Mouse (Mus musculus) left cerebral cortex, adult 18-20 months (tissue): ENCODE measurements around the gene Igdcc3. TPM values are rescaled to one million over a fixed set of nuclear protein-coding genes. Genes with fewer than 3 reads are reported as not detected.

Source experiments
- DNase-seq, 2 experiments: peaks; one replicate each; pipeline ENCODE4 v3.0.0; 2021 to 2022; ENCODE audit warnings: low spot score in 2 of 2, mixed read lengths in 1 of 2
- long read RNA-seq, 2 experiments: library from polyadenylated mRNA; stranded (forward); transcript quantifications; one replicate each; pipeline ENCODE4 v2.0.0; 2021
- total RNA-seq, 2 experiments: library from RNA; stranded (reverse); gene quantifications; 2 replicates each; pipeline ENCODE4 v1.2.3; 2021

Gene Igdcc3
- total RNA-seq: 1 to 10 TPM; 1.4 to 1.7 TPM
- long read RNA-seq, experiment 1, partial matches to known transcripts: 0 of 3 reads
- long read RNA-seq, experiment 1, other reads (novel, unspliced or antisense): 1 of 3 reads
- long read RNA-seq, experiment 2, partial matches to known transcripts: 0 of 2 reads
- long read RNA-seq, experiment 2, other reads (novel, unspliced or antisense): 0 of 2 reads

DNA sequence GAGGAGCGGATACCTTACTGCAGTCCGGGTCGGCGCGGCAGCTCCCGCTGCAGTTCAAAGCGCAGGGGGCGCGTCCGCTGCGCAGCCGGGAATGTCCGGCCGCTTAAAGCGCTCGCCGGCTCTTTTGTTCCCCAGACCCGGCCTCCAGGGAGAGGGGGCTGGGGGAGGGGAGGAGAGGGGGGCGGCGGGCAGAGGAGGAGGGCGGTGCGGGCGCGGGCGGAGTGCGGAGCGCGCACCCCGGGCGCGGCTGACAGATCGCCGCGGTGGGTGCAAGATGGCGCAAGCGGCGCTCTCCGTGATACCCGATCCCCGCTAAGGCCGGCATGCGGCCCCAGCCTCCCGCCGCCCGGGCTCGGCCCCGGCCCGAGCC, at the start of gene Igdcc3:
TSS of gene Igdcc3 (plus strand) at position 254 of the 370 bp plus-strand sequence.
- no peak for DNase-seq

DNA sequence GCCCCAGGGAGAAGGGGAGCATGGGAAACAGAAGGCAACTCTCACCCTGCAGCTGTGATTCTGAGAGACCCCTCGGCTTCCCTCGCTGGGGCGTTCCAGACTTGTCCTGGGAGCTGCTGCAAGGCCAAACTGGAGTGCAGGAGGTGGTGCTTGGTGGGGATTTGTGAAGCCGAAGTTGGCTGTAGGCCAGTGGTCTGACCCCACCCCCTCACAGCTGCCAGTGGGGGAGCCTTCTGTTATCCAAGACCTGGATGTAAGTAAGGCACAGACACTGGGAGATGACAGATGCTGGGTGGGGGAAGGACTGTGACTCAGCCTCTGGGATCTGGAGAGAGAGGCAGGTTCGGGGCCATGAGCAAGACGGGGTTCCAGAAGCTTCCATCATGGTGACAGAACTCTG, 46.8 kb upstream of the Igdcc3 start:
- peak; percentile 39 to 42 for DNase-seq

DNA sequence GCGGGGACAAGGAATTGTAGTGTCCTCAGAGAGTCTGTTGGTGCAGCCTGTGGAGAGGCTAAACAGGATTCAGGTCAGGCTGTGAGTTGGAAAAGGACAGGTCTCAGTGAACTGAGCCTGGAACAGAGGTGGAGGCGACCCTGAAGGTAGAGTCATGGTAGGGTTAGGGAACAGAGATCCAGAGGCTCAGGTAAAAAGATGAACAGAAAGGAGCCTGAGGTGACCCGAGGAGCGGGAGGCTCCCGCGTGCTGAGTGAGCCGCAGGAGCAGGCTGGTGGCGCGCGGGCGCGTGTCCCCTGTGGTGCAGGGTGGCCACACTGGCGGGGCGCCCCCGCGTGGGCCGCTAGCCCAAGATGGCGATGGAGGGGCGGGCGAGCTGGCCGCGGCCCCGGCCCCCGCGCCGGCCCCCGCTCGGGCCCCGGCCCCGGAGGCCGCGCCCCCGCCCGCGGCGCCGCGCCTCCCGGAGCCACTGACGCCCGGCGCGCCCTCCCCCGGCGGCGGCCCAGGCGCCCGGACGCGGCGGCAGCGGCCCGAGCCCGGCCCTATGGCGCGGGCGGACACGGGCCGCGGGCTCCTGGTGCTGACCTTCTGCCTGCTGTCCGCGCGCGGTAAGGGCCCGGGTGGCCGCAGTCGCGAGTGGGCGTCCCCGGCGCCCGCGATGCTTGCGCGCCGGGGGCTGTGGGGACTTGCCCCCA, 39.9 kb upstream of the Igdcc3 start, which contains the start of gene Igdcc4:
TSS of gene Igdcc4 (plus strand) at position 496 of the 695 bp plus-strand sequence.
- peak; percentile 43 to 47 for DNase-seq

DNA sequence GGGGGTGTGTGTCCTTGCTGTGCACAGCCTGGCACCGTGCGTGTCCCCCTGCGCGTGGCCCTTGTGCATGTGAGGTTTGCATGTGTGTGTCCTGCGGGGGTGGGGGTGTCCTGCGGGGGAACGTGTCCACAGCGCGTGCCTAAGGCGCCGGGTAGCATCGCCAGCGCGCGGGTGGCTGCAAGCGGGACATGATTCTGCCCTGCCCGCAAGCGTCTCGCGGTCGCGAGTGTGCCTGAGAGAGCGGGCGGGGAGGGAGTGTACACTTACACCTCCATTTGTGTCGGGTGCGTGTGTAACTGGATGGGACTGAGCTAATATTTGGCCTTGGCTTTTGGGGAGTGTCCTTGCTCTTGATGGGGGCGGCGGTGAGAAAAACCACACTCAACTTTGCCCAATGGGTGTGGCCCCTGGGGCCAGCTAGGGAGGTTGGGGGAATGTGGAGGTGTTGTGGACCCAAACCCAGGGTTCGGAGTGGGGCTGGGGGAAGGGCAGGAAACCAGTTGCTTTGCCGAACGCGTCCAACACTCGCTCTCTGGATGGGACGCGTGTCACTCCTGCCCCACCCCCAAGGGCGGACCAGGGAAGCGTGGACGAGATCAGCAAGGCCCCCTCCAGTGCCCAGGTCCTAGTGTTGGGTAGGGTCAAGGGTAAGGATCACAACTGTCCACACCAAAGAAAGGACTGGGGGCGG, 39.2 kb upstream of the Igdcc3 start:
- DNase-seq: peak; percentile 42 to 48

DNA sequence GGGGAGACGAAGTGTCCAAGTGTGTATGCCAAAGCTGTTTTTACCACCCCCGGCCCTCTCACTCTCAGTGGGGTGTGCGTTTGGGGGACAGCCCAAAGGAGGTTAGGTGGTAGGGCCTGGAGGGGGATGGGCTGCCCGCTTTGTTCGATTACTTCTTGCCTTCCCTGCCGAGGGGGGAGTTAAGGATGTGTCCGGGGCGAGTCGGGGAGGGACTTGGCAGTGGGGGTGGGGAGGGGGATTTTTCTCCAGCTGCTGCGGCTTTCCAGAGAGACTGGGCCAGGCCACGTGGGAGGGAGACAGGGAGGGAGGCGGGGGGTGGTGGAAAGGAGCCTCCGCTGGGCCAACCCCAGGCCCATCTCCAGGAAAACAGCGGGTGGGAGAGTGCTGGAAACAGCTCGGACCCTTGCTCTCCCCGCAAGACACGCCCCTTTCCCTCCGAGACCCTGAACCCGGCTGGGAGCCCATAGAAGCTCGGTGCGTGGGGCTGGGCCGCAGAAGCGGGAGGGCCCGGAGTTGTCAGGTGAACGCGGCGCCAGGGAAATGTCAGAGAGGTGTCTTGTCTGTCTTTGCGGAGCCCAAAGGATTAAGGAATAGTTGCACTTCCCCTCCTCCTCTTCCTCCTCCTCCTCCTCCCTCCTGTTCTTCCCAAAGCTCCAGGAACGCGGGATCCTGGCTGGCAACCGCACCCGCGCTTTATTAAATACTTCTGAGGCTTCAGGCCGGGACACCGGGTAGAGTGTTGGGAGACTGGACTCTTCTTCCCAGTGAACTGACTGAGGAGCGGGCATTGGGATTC, 38.4 kb upstream of the Igdcc3 start:
- peak in 1 of 2 experiments; percentile 25 for DNase-seq

DNA sequence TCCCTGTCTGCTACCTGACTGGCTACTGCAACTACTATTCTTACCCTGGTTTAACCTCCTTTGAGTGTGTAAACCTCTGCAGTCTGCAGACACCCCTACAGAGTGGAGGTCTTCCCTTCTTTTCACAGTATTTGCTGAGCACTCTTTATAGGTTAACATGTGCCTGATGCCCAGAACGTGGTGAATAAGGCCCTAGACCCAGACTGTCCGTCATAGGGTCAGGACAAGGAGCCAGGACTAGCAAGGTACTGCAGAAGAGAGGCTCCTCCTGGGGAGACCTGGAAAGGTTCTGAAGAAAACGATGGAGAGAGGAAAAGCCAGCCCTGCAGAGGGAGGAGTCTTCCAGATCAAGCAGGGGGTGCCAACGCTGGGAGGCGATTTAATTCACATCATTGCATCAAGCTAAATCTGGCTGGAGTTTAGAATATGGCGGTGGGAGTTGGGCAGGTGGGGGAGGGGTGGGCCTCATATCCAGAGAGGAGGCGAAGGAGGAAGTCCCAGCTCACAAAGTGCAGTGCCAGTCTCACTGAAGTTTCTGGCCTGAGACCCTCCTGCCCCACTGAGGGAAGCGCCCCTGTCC, 37.7 kb upstream of the Igdcc3 start:
- no peak for DNase-seq

DNA sequence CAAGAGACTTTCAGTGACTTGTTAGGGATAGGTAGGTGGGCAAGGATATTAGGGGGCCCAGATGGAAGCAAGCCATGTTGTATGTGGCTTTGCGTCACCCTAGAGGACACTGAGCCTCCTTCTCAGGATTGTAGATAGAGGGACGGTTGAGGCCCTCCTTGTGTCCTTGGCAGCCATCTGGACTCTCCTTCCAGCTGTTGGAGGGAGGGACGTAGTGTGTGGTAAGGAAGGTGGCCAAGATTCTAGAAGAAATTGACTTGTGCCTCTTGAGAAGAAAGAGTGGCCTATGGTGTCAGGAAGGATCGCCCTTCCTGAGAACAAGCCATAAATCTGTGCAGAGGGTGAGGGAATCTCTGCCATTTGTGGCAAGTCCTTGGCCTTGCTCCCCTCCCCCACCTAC, 34.2 kb upstream of the Igdcc3 start:
- no peak for DNase-seq

DNA sequence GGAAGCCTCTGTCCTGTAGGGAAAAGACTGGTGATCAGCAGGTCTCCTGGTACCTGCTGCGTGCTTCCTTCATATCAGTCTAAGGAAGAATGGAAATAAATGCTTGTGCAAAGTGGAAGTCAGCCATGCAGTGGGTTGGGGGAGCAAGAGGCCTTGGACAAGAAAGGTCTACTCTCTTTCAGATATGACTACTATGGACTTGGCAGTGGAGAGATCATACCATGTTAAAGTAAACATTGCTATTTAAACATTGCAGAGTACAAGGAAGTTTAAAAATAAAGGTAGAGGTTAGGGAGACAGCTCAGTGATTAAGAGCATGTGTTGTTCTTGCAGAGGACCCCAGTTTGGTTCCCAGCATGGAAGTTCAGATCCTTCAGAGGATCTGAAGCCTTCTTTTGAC, 33.1 kb upstream of the Igdcc3 start:
- no peak for DNase-seq

DNA sequence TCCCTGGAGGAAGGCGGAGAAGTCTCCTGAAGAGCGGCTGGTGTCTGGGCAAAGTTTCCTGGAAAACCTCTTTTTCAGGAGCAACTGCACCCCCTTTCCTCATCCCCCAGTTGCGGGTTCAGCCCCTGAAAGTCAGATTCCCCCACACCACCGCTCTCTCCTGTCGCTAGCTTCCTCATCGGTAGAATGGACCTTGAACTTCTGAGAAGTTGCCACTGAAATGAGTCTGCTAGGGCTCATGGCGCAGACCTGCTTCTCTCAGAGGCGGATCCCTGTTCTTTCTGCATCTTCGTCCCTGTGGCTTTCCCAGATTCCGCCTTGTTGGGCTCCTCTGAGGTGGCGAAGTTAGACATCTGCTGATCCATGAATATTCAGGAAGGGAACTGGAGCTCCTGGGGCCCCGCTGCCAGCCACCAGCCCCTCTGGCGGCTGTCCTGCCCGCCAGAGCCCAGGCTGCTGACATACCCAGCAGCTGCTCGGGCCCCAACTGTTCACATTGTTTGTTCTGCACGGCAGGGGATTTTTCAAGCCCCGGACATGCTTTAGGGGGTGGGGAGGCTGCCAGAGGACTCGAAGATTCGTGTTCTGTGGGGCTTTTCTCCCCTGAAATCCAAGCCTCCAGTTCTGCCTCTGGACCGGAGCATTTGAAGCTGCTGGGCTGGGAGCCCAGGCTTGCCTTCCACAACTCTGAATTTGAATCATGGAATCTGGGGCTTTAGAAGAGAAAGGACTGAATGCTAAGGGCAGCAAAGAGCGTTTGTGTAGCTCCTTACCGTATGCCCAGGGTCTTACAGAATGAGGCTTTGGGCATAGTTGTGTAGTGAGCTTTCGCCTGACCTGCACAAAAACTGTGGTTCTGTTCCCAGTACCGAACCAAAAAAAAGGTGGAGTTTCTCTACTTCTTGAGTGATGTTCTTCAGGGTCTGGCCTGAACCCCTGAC, 31.6 kb upstream of the Igdcc3 start:
- DNase-seq: peak; percentile 26 to 49

DNA sequence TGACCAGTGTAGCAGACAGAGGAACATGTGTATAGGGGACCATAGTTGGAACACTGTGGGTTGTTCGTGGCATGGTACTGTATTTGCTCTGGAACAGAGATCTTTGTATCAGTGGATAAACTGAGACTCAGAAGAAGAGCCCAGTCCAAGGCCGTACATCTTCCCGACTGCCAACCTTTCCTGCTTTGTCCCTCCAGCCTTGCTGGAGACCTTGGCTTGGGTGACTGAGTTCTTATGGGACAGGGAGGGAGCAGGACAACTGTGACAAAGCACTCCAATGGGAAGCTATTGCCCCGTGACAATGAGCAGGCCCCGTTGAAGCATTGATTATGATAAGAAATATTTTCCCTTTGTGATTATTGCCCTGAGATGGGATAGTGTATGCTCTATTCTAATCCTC, 29.3 kb upstream of the Igdcc3 start:
- DNase-seq: no peak

DNA sequence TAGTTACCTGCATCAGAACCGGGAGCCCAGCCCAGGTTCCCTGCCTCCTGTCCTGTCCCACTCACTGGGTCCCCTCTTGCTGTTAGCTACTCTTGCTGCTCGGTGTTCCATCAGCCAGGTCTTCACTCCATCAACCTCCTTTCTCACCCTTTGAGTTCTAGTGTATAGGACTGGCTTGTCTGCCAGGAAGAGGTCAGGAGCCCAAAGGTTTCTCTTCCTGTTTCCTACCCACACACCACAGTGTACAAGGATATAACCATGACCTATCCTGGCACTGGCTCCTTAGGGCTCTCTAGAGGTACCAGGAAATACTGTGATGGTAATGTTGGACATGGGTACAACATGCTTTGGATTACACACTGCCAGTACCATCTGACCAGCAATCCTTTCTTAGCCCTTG, 27.3 kb upstream of the Igdcc3 start:
- DNase-seq: no peak

DNA sequence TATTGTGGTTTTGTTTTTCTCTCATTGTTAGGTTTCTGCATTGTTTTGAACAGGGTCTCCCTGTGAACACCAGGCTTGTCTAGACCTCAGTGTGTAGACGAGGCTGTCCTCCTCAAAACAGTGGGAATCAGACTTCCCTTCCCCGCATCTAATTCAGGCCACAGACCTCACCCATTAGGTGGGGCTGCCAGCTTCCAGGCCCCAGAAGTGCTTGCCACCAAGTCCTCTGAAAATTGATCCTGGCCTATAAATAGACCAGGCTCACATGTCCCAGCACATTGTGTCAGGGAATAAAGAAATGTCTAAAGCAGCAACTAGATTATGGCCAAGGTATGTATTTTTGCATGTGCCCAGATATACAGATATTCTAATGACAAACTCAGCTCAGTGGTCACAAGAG, 25.1 kb upstream of the Igdcc3 start:
- DNase-seq: no peak

DNA sequence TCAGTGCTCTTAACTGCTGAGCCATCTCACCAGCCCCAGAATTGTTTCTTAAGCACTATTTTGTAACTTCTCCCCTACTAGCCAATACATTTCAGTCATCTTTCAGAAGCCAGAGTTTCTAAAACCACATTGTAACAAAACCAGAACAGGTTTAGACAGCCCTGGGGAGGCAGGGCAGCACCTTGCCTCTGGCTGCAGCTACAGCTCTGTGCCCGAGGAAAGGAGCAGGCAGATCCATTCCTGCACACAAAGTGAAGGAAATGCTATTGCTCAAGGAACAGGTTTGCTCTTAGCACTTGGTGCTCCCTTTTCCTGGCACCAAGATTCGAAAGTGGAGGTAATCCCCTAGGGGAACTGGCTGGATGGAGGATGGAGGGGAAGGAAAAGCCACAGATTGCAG, 23.5 kb upstream of the Igdcc3 start:
- no peak for DNase-seq

DNA sequence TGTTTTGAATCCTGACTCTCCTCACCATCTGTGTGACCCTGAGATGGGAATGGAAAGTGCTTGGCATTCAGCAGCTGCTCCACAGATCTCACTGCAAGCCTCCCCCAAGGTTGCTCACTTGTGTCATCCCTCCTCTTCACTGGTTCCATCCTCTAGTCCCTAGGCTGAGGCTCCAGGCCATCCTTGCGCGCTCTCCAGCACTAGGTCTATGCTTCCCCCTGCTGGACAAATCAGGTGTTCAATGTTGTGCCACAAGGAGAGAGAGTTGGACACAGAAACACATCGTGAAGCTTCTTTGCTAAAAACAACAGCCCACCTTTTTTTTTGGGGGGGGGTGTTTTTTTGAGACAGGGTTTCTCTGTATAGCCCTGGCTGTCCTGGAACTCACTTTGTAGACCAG, 20.1 kb upstream of the Igdcc3 start:
- DNase-seq: peak; percentile 73 to 79

DNA sequence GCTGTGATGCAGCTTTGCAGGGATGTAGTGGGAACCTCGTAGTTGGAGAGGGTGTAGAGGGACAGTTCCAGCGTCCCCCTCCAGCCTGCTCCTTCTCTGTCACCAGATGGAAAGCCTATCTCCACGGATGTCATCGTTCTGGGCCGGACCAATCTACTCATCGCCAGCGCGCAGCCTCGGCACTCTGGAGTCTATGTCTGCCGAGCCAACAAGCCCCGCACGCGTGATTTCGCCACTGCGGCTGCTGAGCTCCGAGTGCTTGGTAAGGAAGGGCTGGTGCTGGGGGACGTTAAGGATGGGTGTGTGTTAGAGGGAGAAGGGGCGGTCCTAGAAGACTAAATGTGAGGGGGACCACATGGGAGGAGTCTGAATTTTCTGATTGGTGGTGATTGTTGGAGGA, 18.4 kb upstream of the Igdcc3 start:
- DNase-seq: peak; percentile 56 to 74

DNA sequence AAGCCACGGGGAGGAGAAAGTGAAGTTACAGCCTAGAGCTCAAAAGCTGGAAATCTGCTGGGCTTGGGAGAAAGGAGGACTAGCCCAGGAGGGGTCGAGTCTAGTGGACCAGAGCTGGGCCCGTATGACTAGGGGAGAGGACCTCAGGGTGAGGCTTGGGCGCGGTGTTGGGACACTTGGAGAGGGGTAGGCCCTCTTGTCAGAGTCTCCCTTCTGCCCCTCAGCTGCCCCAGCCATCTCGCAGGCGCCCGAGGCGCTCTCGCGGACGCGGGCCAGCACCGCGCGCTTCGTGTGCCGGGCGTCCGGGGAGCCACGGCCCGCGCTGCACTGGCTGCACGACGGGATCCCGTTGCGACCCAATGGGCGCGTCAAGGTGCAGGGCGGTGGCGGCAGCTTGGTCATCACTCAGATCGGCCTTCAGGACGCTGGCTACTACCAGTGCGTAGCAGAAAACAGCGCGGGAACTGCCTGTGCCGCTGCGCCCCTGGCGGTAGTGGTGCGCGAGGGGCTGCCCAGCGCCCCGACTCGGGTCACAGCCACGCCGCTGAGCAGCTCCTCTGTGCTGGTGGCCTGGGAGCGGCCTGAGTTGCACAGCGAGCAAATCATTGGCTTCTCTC, 17.3 kb upstream of the Igdcc3 start:
- DNase-seq: no peak

DNA sequence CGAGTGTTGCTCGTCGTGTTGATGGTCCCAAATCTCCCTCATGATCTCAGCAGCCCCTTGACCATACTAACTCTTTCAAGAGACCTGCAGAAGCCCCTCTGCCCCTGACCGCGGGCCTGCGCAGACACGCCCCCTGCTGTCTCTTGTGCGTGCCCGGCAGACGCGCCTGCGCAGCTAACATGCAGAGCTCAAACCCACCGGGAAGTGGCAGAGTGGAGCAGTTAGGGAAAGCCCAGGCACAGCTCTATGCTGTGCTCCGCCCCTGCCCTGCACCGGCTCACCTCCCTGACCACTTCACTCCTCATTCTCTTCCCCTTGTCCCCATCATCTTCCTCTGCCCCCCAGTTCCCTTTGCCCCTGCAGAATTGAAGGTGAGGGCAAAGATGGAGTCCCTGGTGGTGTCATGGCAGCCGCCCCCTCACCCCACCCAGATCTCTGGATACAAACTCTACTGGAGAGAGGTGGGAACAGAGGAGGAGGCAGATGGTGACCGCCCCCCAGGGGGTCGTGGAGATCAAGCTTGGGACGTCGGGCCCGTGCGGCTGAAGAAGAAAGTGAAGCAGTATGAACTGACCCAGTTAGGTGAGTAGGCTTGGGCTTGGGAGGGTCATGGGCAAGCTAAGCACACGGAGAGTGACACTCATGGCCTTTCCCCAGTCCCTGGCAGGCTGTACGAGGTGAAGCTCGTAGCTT, 12.7 kb upstream of the Igdcc3 start:
- no peak for DNase-seq

DNA sequence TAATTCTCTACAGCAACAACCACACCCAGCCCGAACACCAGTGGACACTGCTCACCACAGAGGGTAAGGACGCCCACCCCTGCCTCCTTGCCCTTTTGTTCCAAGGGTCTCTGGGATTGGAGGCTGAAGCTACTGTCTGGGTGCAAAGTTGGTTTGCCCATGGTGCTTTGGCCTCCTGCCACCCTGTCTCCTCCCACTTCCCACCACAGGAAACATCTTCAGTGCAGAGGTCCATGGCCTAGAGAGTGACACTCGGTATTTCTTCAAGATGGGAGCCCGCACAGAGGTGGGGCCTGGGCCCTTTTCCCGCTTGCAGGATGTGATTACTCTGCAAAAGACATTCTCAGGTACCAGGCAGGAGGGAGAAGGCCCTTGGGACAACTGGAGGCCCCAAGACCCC, 9.3 kb upstream of the Igdcc3 start:
- DNase-seq: no peak

DNA sequence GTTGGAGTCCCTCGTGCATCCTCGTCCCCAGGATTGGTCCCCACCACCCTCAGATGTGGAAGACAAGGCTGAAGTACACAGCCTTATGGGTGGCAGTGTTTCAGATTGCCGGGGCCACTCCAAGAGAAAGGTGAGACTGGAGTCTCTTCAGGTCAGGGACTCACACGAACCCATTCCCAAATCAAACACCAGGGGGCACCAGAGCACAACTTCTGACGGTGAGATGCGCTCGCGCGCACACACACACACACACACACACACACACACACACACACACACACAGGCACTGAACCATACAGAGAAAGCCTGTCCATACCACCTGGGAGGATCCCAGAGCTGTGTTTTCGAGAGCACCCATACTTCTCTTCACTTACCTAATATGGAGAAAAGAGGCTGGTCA, 7.2 kb upstream of the Igdcc3 start:
- peak; percentile 75 to 82 for DNase-seq
